Mouse (Mus musculus): ENCODE results near the gene Grm4.

DNA sequence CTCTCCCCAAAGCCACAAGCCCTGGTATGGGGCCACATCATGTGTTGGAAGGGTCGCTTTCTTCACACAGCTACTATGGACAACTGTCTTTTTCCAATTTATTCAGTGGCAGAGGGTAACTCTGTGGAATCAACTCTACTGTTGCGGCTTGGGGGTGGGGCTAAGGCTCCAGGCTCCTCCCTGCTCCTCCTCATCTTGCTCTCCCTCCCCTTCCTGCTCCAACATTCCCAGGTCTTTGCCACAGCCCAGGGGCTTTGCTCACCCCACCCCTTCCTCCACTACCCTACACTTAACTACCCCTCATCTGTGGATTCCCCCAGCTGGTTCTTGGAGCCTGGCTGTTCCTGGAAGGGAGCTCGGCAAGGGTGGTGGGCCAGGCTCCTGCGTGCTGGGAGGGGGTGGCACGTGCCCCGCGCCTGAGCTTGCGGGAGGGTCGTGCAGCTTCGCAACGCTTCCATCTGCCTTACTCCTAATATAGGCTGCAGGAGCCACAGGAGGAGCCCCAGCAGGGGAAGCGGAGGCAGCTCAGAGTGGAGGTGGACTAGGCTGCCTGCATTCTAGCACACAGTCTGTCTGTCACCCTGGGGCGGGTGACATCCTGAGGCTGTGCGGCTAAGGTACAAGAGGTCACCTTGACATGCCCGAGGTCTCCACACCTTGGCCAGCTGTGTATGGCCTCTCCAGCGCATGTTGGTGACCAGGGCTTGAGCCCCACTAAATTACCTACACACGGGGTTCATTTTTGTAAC is 135.5 kb downstream of the Grm4 start:
- no peak for TF ChIP-seq CTCF (IDR thresholded peaks at IDR 0.05; ENCODE audit: control insufficient read depth, insufficient read depth, insufficient replicate concordance, low read depth, low read length)
- TF ChIP-seq POLR2A (IDR thresholded peaks at IDR 0.05; ENCODE audit: control insufficient read depth, low read depth, low read length) = no peak
